Comparison of ENCODE assay signal across 10 mouse cellular contexts in the genomic region with DNA sequence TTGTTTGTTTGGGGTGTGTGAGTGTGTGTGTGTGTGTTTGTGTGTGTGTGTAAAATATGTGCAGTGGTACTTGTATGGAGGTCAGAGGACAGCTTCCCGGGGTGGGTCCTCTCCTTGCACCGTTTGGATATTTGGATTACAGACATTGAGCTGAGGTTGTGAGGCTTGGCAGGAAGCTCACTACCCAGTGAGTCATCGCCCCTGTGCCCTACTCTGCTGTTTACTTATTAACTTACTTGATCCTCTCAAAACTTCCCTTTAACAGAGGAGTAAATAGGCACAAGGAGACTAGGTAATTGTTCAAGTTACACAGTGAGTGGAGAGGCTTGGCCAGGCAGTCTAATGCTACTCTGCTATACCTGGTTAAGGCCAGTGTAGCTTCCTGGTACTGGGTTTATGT.
DNase-seq lines count a peak whose midpoint lies in the region; ATAC-seq and TF ChIP-seq lines count a peak whose summit lies in the region.
"Had no signal": no experiment of that assay in that cellular context is flagged by ENCODE, and none has a peak within 500 bp of the region (broad histone marks: within the 10 kb centered on the region; RNA-seq: fewer than 3 reads in every experiment).

No protein-coding gene starts in this region.

- no peaks in the 10 kb centered on the region for H3K27me3 ChIP-seq in MEL (ENCODE audit: control insufficient read depth in 1 of 2, insufficient read depth in 2 of 2, low read length in 2 of 2)
- H3K27me3 ChIP-seq in kidney, embryonic 14.5 days (ENCODE audit: control insufficient read depth, insufficient read depth, low read length), result no peaks in the 10 kb centered on the region
- no peaks in the 10 kb centered on the region for H3K27me3 ChIP-seq in neural tube, embryonic 15.5 days (replicated peaks)
- no peaks in the 10 kb centered on the region for H3K27me3 ChIP-seq in limb, embryonic 10.5 days (ENCODE audit: low read depth, poor library complexity, severe bottlenecking)
- H3K27me3 ChIP-seq: embryonic facial prominence, embryonic 12.5 days; liver, embryonic 13.5 days had no signal

- peak; percentile 26 for DNase-seq in MEL (ENCODE audit: low read depth, low spot score)
- peak; percentile 9 for DNase-seq in adrenal gland, adult 8-10 months
- DNase-seq in lung, postnatal 36 days, result peak; percentile 69
- no peak for DNase-seq in natural killer cell, adult 2 months (ENCODE audit: low spot score in 2 of 2)
- DNase-seq in limb, embryonic 10.5 days (ENCODE audit: low spot score), result no peak
- DNase-seq: liver, embryonic 13.5 days; thymus, postnatal 25 days had no signal

- no peaks in the 10 kb centered on the region for H3K79me2 ChIP-seq in MEL (ENCODE audit: control insufficient read depth, insufficient read depth, low read length, poor library complexity)

- no peak for TF ChIP-seq RAD21 in MEL (IDR thresholded peaks at IDR 0.05; ENCODE audit: low read depth, low read length)

- TF ChIP-seq CTCF in MEL (IDR thresholded peaks at IDR 0.05 in 2 of 3, conservative IDR thresholded peaks at IDR 0.05 in 1 of 3; ENCODE audit: control insufficient read depth in 1 of 3, insufficient read depth in 1 of 3, low read depth in 2 of 3, low read length in 3 of 3, poor library complexity in 1 of 3, severe bottlenecking in 1 of 3), result no peak

- H3K27ac ChIP-seq in MEL (ENCODE audit: control insufficient read depth, low read depth, low read length), result no peak overlapping the region
- 0 out of 2 replicates have a peak overlapping the region, but pooled peaks have one; percentile 37 for H3K27ac ChIP-seq in kidney, embryonic 14.5 days (ENCODE audit: low read depth, low read length)
- H3K27ac ChIP-seq in neural tube, embryonic 15.5 days (replicated peaks), result no peak overlapping the region
- no peak overlapping the region for H3K27ac ChIP-seq in limb, embryonic 10.5 days
- H3K27ac ChIP-seq: embryonic facial prominence, embryonic 12.5 days; liver, embryonic 13.5 days had no signal

- TF ChIP-seq EP300 in MEL (IDR thresholded peaks at IDR 0.05; ENCODE audit: low read depth in 1 of 2, low read length in 2 of 2), result no peak

- H3K36me3 ChIP-seq in MEL (ENCODE audit: control insufficient read depth in 1 of 2, insufficient read depth in 2 of 2, low read length in 2 of 2), result no peaks in the 10 kb centered on the region; a peak in 1 of 4 replicates
- H3K36me3 ChIP-seq in kidney, embryonic 14.5 days (ENCODE audit: control insufficient read depth, insufficient read depth, low read length), result no peaks in the 10 kb centered on the region
- no peaks in the 10 kb centered on the region for H3K36me3 ChIP-seq in neural tube, embryonic 15.5 days
- no peaks in the 10 kb centered on the region for H3K36me3 ChIP-seq in limb, embryonic 10.5 days
- H3K36me3 ChIP-seq: embryonic facial prominence, embryonic 12.5 days; liver, embryonic 13.5 days had no signal

- 55% methylated on average over 3 of the region's 3 CpGs for WGBS in kidney, embryonic 14.5 days
- WGBS in neural tube, embryonic 15.5 days, result 63% methylated on average over 3 of the region's 3 CpGs
- WGBS in limb, embryonic 10.5 days, result 86% methylated on average over 3 of the region's 3 CpGs

- no peak overlapping the region for H3K4me3 ChIP-seq in MEL (ENCODE audit: control insufficient read depth in 1 of 2, insufficient read depth in 1 of 2, low read depth in 2 of 2, low read length in 2 of 2)
- no peak overlapping the region for H3K4me3 ChIP-seq in kidney, embryonic 14.5 days (ENCODE audit: low read length)
- H3K4me3 ChIP-seq in neural tube, embryonic 15.5 days (replicated peaks), result no peak overlapping the region
- H3K4me3 ChIP-seq in limb, embryonic 10.5 days, result no peak overlapping the region
- H3K4me3 ChIP-seq: embryonic facial prominence, embryonic 12.5 days; liver, embryonic 13.5 days had no signal

- H3K4me1 ChIP-seq in MEL (ENCODE audit: control insufficient read depth in 1 of 2, insufficient read depth in 2 of 2, low read length in 2 of 2), result no peaks in the 10 kb centered on the region; a peak in 2 of 4 replicates
- no peaks in the 10 kb centered on the region; the same call in 1 of the 2 replicates for H3K4me1 ChIP-seq in kidney, embryonic 14.5 days (ENCODE audit: control insufficient read depth, insufficient read depth, low read length)
- H3K4me1 ChIP-seq in neural tube, embryonic 15.5 days, result peaks cover 5% of the 10 kb centered on the region; the same call in 1 of the 2 replicates
- peaks cover 8% of the 10 kb centered on the region for H3K4me1 ChIP-seq in limb, embryonic 10.5 days

- no peak overlapping the region for H3K4me2 ChIP-seq in kidney, embryonic 14.5 days (replicated peaks; ENCODE audit: low read depth, low read length)
- no peak overlapping the region for H3K4me2 ChIP-seq in neural tube, embryonic 15.5 days
- H3K4me2 ChIP-seq: embryonic facial prominence, embryonic 12.5 days; liver, embryonic 13.5 days had no signal

- H3K9ac ChIP-seq in MEL (ENCODE audit: control insufficient read depth, low read depth, low read length, poor library complexity, severe bottlenecking), result no peak overlapping the region
- no peak overlapping the region for H3K9ac ChIP-seq in kidney, embryonic 14.5 days (ENCODE audit: low read depth, low read length)
- no peak overlapping the region for H3K9ac ChIP-seq in neural tube, embryonic 15.5 days (replicated peaks)
- H3K9ac ChIP-seq: embryonic facial prominence, embryonic 12.5 days; liver, embryonic 13.5 days had no signal

- ATAC-seq in kidney, embryonic 14.5 days (ENCODE audit: low FRiP score, low TSS enrichment), result peak; percentile 63; the same call in 1 of the 2 replicates
- ATAC-seq in neural tube, embryonic 15.5 days (ENCODE audit: low FRiP score), result no peak

- TF ChIP-seq POLR2A in MEL (IDR thresholded peaks at IDR 0.05; ENCODE audit: control insufficient read depth in 1 of 2, insufficient read depth in 1 of 2, low read depth in 1 of 2, low read length in 2 of 2, poor library complexity in 1 of 2), result no peak

- no peaks in the 10 kb centered on the region for H3K9me3 ChIP-seq in MEL (replicated peaks; ENCODE audit: insufficient read depth, low read length)
- no peaks in the 10 kb centered on the region for H3K9me3 ChIP-seq in kidney, embryonic 14.5 days (ENCODE audit: control insufficient read depth, low read length)
- no peaks in the 10 kb centered on the region for H3K9me3 ChIP-seq in neural tube, embryonic 15.5 days (replicated peaks)
- H3K9me3 ChIP-seq in limb, embryonic 10.5 days (replicated peaks), result no peaks in the 10 kb centered on the region
- H3K9me3 ChIP-seq: embryonic facial prominence, embryonic 12.5 days; liver, embryonic 13.5 days had no signal

TF ChIP-seq in MEL, 35 proteins besides CTCF, POLR2A, EP300 and RAD21:
- no peak for TF ChIP-seq MYC (IDR thresholded peaks at IDR 0.05; ENCODE audit: low read depth, low read length)
- TF ChIP-seq GATA1 (IDR thresholded peaks at IDR 0.05; ENCODE audit: low read depth, low read length), result no peak
- no peak for TF ChIP-seq USF1 (IDR thresholded peaks at IDR 0.05; ENCODE audit: low read depth, low read length)
- no peak for TF ChIP-seq POLR2AphosphoS2 (IDR thresholded peaks at IDR 0.05; ENCODE audit: low read length)
- TF ChIP-seq KAT2A (conservative IDR thresholded peaks at IDR 0.05; ENCODE audit: low read depth, low read length), result no peak
- no peak for TF ChIP-seq E2F4 (IDR thresholded peaks at IDR 0.05; ENCODE audit: borderline replicate concordance, low read depth, low read length)
- TF ChIP-seq MXI1 (IDR thresholded peaks at IDR 0.05; ENCODE audit: low read depth, low read length), result no peak
- no peak for TF ChIP-seq UBTF (IDR thresholded peaks at IDR 0.05; ENCODE audit: borderline replicate concordance, insufficient read depth, low read depth, low read length)
- no peak for TF ChIP-seq ZKSCAN1 (IDR thresholded peaks at IDR 0.05; ENCODE audit: low read depth, low read length)
- TF ChIP-seq MAZ (IDR thresholded peaks at IDR 0.05; ENCODE audit: low read depth, low read length), result no peak

Comparison
In these comparisons a context has a peak if more than half of its experiments do, and no peak if none do; other contexts are left out.
1. DNase-seq: peak in MEL (single experiment), adrenal gland, adult 8-10 months (single experiment) and lung, postnatal 36 days (single experiment); none in natural killer cell, adult 2 months (0 of 2) and limb, embryonic 10.5 days (single experiment).